Mouse (Mus musculus) heart, adult 2 months (tissue): ENCODE results near the gene Oasl1.

ENCODE experiments used
- CTCF ChIP-seq: fragments of 200-600 bp; IDR thresholded peaks from 2 replicates; pipeline ENCODE4 v1.8.1; 2022; ENCODE audit warnings: antibody characterized with exemption, mild to moderate bottlenecking, moderate library complexity
- EP300 ChIP-seq: fragments of 200-500 bp; IDR thresholded peaks from 2 replicates; pipeline ENCODE4 v1.6.1; 2011; ENCODE audit warnings: low read depth, low read length, control low read depth; ENCODE audit not compliant: insufficient read depth
- POLR2A ChIP-seq: fragments of 200-500 bp; IDR thresholded peaks from 2 replicates; pipeline ENCODE4 v1.6.1; 2011; ENCODE audit warnings: mild to moderate bottlenecking, low read depth, low read length, control low read depth; ENCODE audit not compliant: insufficient read depth

DNA sequence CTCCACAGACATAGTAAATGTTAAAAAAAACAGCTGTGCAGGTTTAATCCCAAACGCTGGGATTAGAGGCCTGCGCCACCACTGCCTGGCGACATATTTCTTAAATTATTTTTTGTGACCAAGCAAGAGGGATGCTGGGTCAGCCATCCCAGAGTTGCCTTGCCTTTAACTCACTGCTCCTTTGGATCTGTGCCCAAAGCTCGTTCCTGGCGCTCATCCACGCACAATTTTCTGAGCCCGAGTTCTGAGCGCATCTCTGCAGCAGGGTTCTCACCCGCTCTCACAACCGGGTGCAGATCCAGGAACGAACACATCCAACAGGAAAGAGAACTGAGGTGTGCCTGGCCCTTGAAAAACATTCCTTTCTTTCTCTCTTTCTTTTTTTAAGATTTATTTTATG, 55.4 kb downstream of the Oasl1 start:
- TF ChIP-seq EP300 (no peak), CTCF (no peak), POLR2A (no peak)
